Mouse (Mus musculus) embryonic fibroblast, embryonic 13.5 days (primary cell): ENCODE measurements at regions not wholly inside any gene's neighbourhood (a gene's known extent, or its start where the extent isn't known, plus 50 kb on each side); places are given as distances from the start of the nearest gene placed in this dataset.

ENCODE experiments used
- H3K27ac ChIP-seq: 2 replicates; pipeline ENCODE4 v1.5.1; 2012; ENCODE audit warnings: low read length, control low read depth, inconsistent platforms; ENCODE audit not compliant: insufficient read depth
- H3K4me1 ChIP-seq: 2 replicates; pipeline ENCODE4 v1.6.1; 2011; ENCODE audit warnings: low read length; ENCODE audit not compliant: control insufficient read depth, insufficient read depth
- H3K4me3 ChIP-seq: 2 replicates; pipeline ENCODE4 v1.5.1; 2011; ENCODE audit warnings: mild to moderate bottlenecking, control low read depth, low read length; ENCODE audit not compliant: insufficient read depth
- CTCF ChIP-seq: IDR thresholded peaks from 2 replicates; pipeline ENCODE4 v1.5.1; 2011; ENCODE audit warnings: mild to moderate bottlenecking, control low read depth, low read length, moderate library complexity, borderline replicate concordance; ENCODE audit not compliant: insufficient read depth
- POLR2A ChIP-seq: IDR thresholded peaks from 2 replicates; pipeline ENCODE4 v1.6.1; 2011; ENCODE audit warnings: low read depth, mild to moderate bottlenecking, control low read depth, low read length, moderate library complexity

GRCm38 (mm10) chr11:44027046-44027445 lies 126.0 kb upstream of the Adra1b start:
- H3K4me1 ChIP-seq = no peaks in the 10 kb centered on the region
- H3K4me3 ChIP-seq = no peak overlapping the region
- H3K27ac ChIP-seq = no peak overlapping the region
- TF ChIP-seq POLR2A (no peak), CTCF (no peak)

- peaks cover 14% of the 10 kb centered on the region for H3K4me1 ChIP-seq
- TF ChIP-seq CTCF = no peak
- no peak for TF ChIP-seq POLR2A
- no peak overlapping the region for H3K4me3 ChIP-seq
- H3K27ac ChIP-seq = no peak overlapping the region
Measured at GRCm38 (mm10) chr11:44046083-44046482, 145.1 kb upstream of the Adra1b start.

DNA sequence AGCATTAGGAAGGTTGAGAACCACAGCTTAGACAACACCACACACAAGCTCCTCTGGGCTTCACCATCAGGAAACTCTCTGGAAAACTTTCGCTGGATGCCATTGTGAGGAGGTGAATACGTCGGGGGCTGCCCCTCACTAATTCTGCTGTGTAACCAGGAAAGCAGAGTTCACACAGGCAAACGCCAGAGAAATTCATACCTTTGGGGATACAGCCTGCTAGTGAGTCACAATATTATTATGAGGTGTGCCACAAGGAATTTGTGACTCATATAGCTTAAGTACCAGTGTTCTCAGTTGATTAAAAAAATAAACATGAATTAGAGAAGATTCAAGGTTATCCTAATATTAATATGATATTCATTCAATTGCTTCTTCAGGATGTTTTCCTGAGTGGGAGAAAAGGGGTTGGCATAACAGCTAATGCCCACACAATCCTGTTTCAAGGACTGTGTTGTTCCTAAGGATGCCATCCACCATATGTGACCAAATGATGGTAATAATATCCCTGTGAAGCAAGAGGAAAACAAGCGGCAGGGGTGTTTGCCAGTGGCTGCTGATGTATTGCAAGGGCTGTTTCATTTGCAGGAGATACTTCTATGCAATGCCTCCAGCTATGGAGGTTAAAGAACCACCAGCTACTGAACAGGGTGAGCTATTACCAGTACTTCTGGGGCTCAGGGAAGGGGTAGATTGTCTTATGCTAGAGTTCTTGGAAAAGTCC lies 148.4 kb upstream of the Adra1b start:
- Histone ChIP-seq H3K27ac (peak overlapping the region; percentile 18; the same call in 1 of the 2 replicates), H3K4me3 (no peak overlapping the region), H3K4me1 (peaks cover 14% of the 10 kb centered on the region)
- TF ChIP-seq CTCF (no peak), POLR2A (no peak)

DNA sequence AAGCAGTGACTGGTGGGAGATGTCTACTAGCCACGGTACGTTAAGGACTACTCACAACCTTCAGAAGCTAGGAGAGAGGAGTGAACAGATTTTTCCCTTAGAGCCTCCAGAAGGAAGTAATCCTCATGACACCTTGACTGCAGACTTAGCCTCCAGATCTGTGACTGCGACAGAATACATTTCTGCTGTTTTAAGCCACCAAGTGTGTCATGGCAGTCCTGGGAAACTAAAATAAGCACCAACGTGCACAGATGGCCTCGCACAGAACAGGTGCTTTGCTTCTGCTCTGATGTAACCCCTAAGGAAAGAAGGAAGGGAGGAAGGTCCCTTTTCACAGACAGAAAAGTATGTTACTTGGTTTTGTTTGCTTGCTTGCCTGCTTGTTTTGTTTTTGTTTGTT lies 151.5 kb upstream of the Adra1b start:
- TF ChIP-seq CTCF = no peak
- no peak for TF ChIP-seq POLR2A
- Histone ChIP-seq H3K4me3 (no peak overlapping the region), H3K4me1 (peaks cover 14% of the 10 kb centered on the region), H3K27ac (no peak overlapping the region)

DNA sequence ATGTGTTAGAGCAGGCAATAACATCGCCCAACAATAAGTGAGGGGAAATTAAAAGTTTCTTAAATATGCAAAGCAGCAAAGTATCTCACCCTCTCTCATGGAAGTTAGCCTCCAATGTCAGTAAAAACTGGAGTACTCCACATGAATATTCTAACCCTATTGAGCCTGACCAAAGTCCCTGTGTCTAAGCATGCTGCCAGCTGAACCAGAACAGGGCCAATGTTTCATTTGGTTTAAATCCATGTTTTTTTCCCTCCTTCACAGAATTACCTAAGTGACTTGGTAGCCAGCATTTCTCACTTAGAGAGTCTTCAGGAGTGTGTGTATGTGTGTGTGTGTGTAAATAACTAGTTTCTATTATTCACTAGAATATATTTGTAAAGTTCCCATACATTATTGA lies 161.4 kb upstream of the Adra1b start:
- no peak for TF ChIP-seq POLR2A
- no peak for TF ChIP-seq CTCF
- no peak overlapping the region for H3K4me3 ChIP-seq
- peaks cover 4% of the 10 kb centered on the region for H3K4me1 ChIP-seq
- H3K27ac ChIP-seq = no peak overlapping the region

GRCm38 (mm10) chr11:44066176-44066575 lies 165.2 kb upstream of the Adra1b start:
- H3K4me1 ChIP-seq = peaks cover 4% of the 10 kb centered on the region
- H3K4me3 ChIP-seq = no peak overlapping the region
- TF ChIP-seq CTCF (no peak), POLR2A (no peak)
- H3K27ac ChIP-seq = peak overlapping the region; percentile 7; the same call in 1 of the 2 replicates

GRCm38 (mm10) chr11:44083716-44084115 lies 182.7 kb upstream of the Adra1b start:
- no peak overlapping the region for H3K27ac ChIP-seq
- H3K4me1 ChIP-seq = no peaks in the 10 kb centered on the region
- no peak overlapping the region for H3K4me3 ChIP-seq
- TF ChIP-seq POLR2A (no peak), CTCF (no peak)

DNA sequence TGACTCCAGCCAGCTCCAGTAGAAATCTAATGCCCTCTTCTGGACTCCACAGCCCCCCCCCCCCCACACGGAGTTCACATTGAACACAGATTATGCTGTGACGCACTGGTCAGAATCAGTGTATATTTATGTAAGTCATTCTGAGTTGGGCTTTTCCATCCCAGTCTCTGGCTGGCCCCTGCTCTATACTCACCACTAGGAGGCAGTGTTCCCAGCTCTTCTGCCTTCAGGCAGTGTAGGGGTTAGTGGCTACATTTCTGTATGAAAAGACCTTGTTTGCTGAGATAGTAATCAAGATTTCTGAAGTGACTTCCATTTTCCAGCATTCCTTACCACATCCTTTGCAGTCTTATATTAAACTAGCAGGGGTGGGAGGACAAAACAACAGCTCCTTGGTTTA lies 185.9 kb upstream of the Adra1b start:
- no peak overlapping the region for H3K4me3 ChIP-seq
- H3K4me1 ChIP-seq = no peaks in the 10 kb centered on the region
- no peak overlapping the region for H3K27ac ChIP-seq
- no peak for TF ChIP-seq CTCF
- no peak for TF ChIP-seq POLR2A

GRCm38 (mm10) chr11:44089514-44089913 lies 188.5 kb upstream of the Adra1b start:
- TF ChIP-seq POLR2A = no peak
- TF ChIP-seq CTCF = no peak
- no peaks in the 10 kb centered on the region; the same call in 1 of the 2 replicates for H3K4me1 ChIP-seq

DNA sequence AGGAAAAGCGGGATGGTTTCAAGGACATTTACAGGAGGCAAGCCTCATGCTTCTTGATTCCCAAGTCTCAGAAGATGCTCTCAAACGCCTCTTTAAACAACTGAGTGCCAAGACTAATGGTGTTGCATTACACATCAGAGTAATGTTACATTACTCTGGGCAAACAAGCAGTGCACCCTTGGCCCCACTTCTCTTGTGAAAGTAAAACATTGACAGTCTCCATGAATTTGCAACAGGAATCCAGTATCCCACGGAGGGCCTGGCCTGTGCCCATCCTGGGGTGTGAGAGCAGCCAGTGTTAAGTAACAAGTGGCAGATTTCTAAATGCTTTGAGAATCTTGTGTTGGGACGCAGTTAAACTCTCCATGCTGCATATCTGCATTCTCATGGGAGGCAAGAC lies 194.3 kb upstream of the Adra1b start:
- Histone ChIP-seq H3K27ac (no peak overlapping the region), H3K4me3 (no peak overlapping the region), H3K4me1 (no peaks in the 10 kb centered on the region; the same call in 1 of the 2 replicates)
- no peak for TF ChIP-seq POLR2A
- TF ChIP-seq CTCF = no peak

More at GRCm38 (mm10) chr11:44089514-44089913, 188.5 kb upstream of the Adra1b start:
- no peak overlapping the region for H3K4me3 ChIP-seq
- no peak overlapping the region for H3K27ac ChIP-seq
